In genomic region chr8:13601166-13601565, GRCm38 (mm10) we compare ENCODE assay signal across 13 mouse cellular contexts. TPM values are rescaled to one million over a fixed set of nuclear protein-coding genes. Genes with fewer than 3 reads are reported as not detected.
DNase-seq lines count a peak whose midpoint lies in the region; ATAC-seq and TF ChIP-seq lines count a peak whose summit lies in the region.
"Had no signal": no experiment of that assay in that cellular context is flagged by ENCODE, and none has a peak within 500 bp of the region (broad histone marks: within the 10 kb centered on the region; RNA-seq: fewer than 3 reads in every experiment).

No protein-coding gene starts in this region.

- peak overlapping the region; percentile 51 for H3K27ac ChIP-seq in CH12.LX (ENCODE audit: insufficient read depth, low read depth)
- peak overlapping the region; percentile 0 for H3K27ac ChIP-seq in lung, embryonic 16.5 days (ENCODE audit: low read length)
- no peak overlapping the region for H3K27ac ChIP-seq in embryonic facial prominence, embryonic 10.5 days (replicated peaks)
- H3K27ac ChIP-seq: neural tube, embryonic 12.5 days; stomach, embryonic 15.5 days had no signal

- TF ChIP-seq RAD21 in CH12.LX (IDR thresholded peaks at IDR 0.05; ENCODE audit: low read depth, low read length) = no peak

- ATAC-seq in lung, embryonic 16.5 days (ENCODE audit: low read depth) = no peak

- DNase-seq in A20 (ENCODE audit: low read depth, low spot score) = peak; percentile 77
- peak; percentile 70 for DNase-seq in CH12.LX (ENCODE audit: extremely low read depth)
- peak; percentile 49 to 62 for DNase-seq in spleen, adult 18-20 months
- no peak for DNase-seq in Muller cell, postnatal 12 days (ENCODE audit: inconsistent ontology term)
- DNase-seq in gastrocnemius, postnatal 25 days = no peak
- DNase-seq in embryonic facial prominence, embryonic 10.5 days (ENCODE audit: low spot score) = no peak
- DNase-seq: cerebellum, adult 9-10 months; heart, postnatal 14 days; kidney, postnatal 4 days had no signal

- 49% methylated on average over 11 of the region's 11 CpGs for WGBS in lung, embryonic 16.5 days
- 87% methylated on average over 11 of the region's 11 CpGs for WGBS in embryonic facial prominence, embryonic 10.5 days

- H3K4me3 ChIP-seq in CH12.LX (replicated peaks in 1 of 3; ENCODE audit: low read depth in 2 of 3, low read length in 2 of 3, poor library complexity in 1 of 3) = peak overlapping the region in 2 of 3 experiments; percentile 39 to 40
- H3K4me3 ChIP-seq in lung, embryonic 16.5 days (ENCODE audit: low read length) = no peak overlapping the region
- H3K4me3 ChIP-seq in embryonic facial prominence, embryonic 10.5 days = no peak overlapping the region
- H3K4me3 ChIP-seq: neural tube, embryonic 12.5 days; stomach, embryonic 15.5 days had no signal

- H3K4me2 ChIP-seq in CH12.LX (ENCODE audit: insufficient read depth, low read depth, poor library complexity, severe bottlenecking) = peak overlapping the region; percentile 86
- peak overlapping the region; percentile 12; the same call in 1 of the 2 replicates for H3K4me2 ChIP-seq in lung, embryonic 16.5 days (ENCODE audit: low read depth, low read length)
- H3K4me2 ChIP-seq: neural tube, embryonic 12.5 days; stomach, embryonic 15.5 days had no signal

- H3K4me1 ChIP-seq in CH12.LX (ENCODE audit: control insufficient read depth in 1 of 2, insufficient read depth in 2 of 2) = peaks cover 16 to 49% of the 10 kb centered on the region in 2 experiments
- H3K4me1 ChIP-seq in lung, embryonic 16.5 days (replicated peaks; ENCODE audit: control insufficient read depth, insufficient read depth, low read length) = peaks cover 7% of the 10 kb centered on the region; the same call in 1 of the 2 replicates
- peaks cover 4% of the 10 kb centered on the region; the same call in 1 of the 2 replicates for H3K4me1 ChIP-seq in embryonic facial prominence, embryonic 10.5 days
- H3K4me1 ChIP-seq: neural tube, embryonic 12.5 days; stomach, embryonic 15.5 days had no signal

- H3K9me3 ChIP-seq in CH12.LX (replicated peaks; ENCODE audit: low read length) = peaks cover 3% of the 10 kb centered on the region
- H3K9me3 ChIP-seq in lung, embryonic 16.5 days (ENCODE audit: control insufficient read depth, low read length) = no peaks in the 10 kb centered on the region
- 0 out of 2 replicates have a peak, but pooled peaks cover 5% of the 10 kb centered on the region for H3K9me3 ChIP-seq in embryonic facial prominence, embryonic 10.5 days
- H3K9me3 ChIP-seq: neural tube, embryonic 12.5 days; stomach, embryonic 15.5 days had no signal

- TF ChIP-seq CTCF in CH12.LX (conservative IDR thresholded peaks at IDR 0.05 in 1 of 2, IDR thresholded peaks at IDR 0.05 in 1 of 2; ENCODE audit: low read depth in 2 of 2, low read length in 2 of 2) = no peak

- H3K36me3 ChIP-seq in CH12.LX (replicated peaks in 1 of 2; ENCODE audit: control insufficient read depth in 1 of 2, insufficient read depth in 1 of 2, low read length in 1 of 2) = peaks cover 21 to 54% of the 10 kb centered on the region in 2 experiments
- peaks cover 19% of the 10 kb centered on the region for H3K36me3 ChIP-seq in lung, embryonic 16.5 days (ENCODE audit: control insufficient read depth, insufficient read depth, low read length)
- peaks cover 47% of the 10 kb centered on the region for H3K36me3 ChIP-seq in embryonic facial prominence, embryonic 10.5 days (replicated peaks)

- dilution Hi-C loops in CH12.LX (cut with MboI; ENCODE audit: extremely low pct_ligation_motif_present, extremely low pct_unique_long_range_greater_than_20kb, low sequenced_read_pairs) = no loop called here

- in situ Hi-C loops in CH12.LX (cut with MboI; ENCODE audit: low pct_ligation_motif_present, low pct_unique_long_range_greater_than_20kb, low sequenced_read_pairs) = no loop called here

- H3K27me3 ChIP-seq in CH12.LX (replicated peaks) = no peaks in the 10 kb centered on the region
- no peaks in the 10 kb centered on the region for H3K27me3 ChIP-seq in lung, embryonic 16.5 days (ENCODE audit: control insufficient read depth, insufficient read depth, low read depth, low read length)
- H3K27me3 ChIP-seq in embryonic facial prominence, embryonic 10.5 days (replicated peaks; ENCODE audit: low read depth, poor library complexity, severe bottlenecking) = no peaks in the 10 kb centered on the region
- H3K27me3 ChIP-seq: neural tube, embryonic 12.5 days; stomach, embryonic 15.5 days had no signal

- 0 out of 2 replicates have a peak, but pooled peaks have one; percentile 29 for TF ChIP-seq POLR2A in CH12.LX (IDR thresholded peaks at IDR 0.05; ENCODE audit: low read depth, low read length)

- H3K9ac ChIP-seq in CH12.LX (ENCODE audit: insufficient read depth, low read depth) = peak overlapping the region; percentile 40; the same call in 1 of the 2 replicates
- H3K9ac ChIP-seq in lung, embryonic 16.5 days (ENCODE audit: low read length) = no peak overlapping the region
- H3K9ac ChIP-seq: neural tube, embryonic 12.5 days; stomach, embryonic 15.5 days had no signal

- TF ChIP-seq EP300 in CH12.LX (IDR thresholded peaks at IDR 0.05; ENCODE audit: low read length) = peak; percentile 72

- H3K79me2 ChIP-seq in CH12.LX (replicated peaks; ENCODE audit: control insufficient read depth, extremely low read depth, insufficient read depth, poor library complexity, severe bottlenecking) = no peaks in the 10 kb centered on the region

TF ChIP-seq in CH12.LX, 34 proteins besides CTCF, POLR2A, EP300 and RAD21:
- TF ChIP-seq NELFE (IDR thresholded peaks at IDR 0.05; ENCODE audit: low read depth, low read length) (no peak), ZNF384 (IDR thresholded peaks at IDR 0.05; ENCODE audit: low read depth, low read length) (no peak), POLR2AphosphoS2 (IDR thresholded peaks at IDR 0.05; ENCODE audit: low read depth, low read length) (no peak), TBP (conservative IDR thresholded peaks at IDR 0.05; ENCODE audit: low read depth, low read length) (0 out of 2 replicates have a peak, but pooled peaks have one; percentile 18), ELF1 (IDR thresholded peaks at IDR 0.05; ENCODE audit: low read depth, low read length) (peak; percentile 64), SMC3 (IDR thresholded peaks at IDR 0.05; ENCODE audit: low read depth, low read length) (no peak), GABPA (IDR thresholded peaks at IDR 0.05; ENCODE audit: insufficient replicate concordance, low read depth, low read length) (no peak), SIN3A (IDR thresholded peaks at IDR 0.05; ENCODE audit: low read length) (peak; percentile 46; the same call in 1 of the 2 replicates), TCF12 (IDR thresholded peaks at IDR 0.05; ENCODE audit: low read depth, low read length) (no peak), MAZ (IDR thresholded peaks at IDR 0.05; ENCODE audit: low read depth, low read length) (0 out of 2 replicates have a peak, but pooled peaks have one; percentile 7), ETS1 (conservative IDR thresholded peaks at IDR 0.05; ENCODE audit: low read depth, low read length) (0 out of 2 replicates have a peak, but pooled peaks have one; percentile 40), NRF1 (IDR thresholded peaks at IDR 0.05; ENCODE audit: low read depth, low read length) (no peak), BHLHE40 (IDR thresholded peaks at IDR 0.05; ENCODE audit: low read depth, low read length) (0 out of 2 replicates have a peak, but pooled peaks have one; percentile 37), MEF2A (IDR thresholded peaks at IDR 0.05; ENCODE audit: borderline replicate concordance, low read depth, low read length) (peak; percentile 41; the same call in 1 of the 2 replicates), CHD2 (IDR thresholded peaks at IDR 0.05; ENCODE audit: low read length) (0 out of 2 replicates have a peak, but pooled peaks have one; percentile 12), ZMIZ1 (IDR thresholded peaks at IDR 0.05; ENCODE audit: low read depth, low read length) (no peak; the same call in 1 of the 2 replicates), HCFC1 (IDR thresholded peaks at IDR 0.05; ENCODE audit: low read depth, low read length) (no peak), MXI1 (IDR thresholded peaks at IDR 0.05; ENCODE audit: low read depth, low read length) (0 out of 2 replicates have a peak, but pooled peaks have one; percentile 43), USF1 (IDR thresholded peaks at IDR 0.05; ENCODE audit: low read depth, low read length) (no peak), CHD1 (IDR thresholded peaks at IDR 0.05; ENCODE audit: low read depth, low read length) (no peak), IRF4 (IDR thresholded peaks at IDR 0.05; ENCODE audit: low read depth, low read length) (peak; percentile 76), MYC (IDR thresholded peaks at IDR 0.05; ENCODE audit: low read depth, low read length) (no peak), MAFK (IDR thresholded peaks at IDR 0.05; ENCODE audit: insufficient replicate concordance, low read length) (no peak; the same call in 1 of the 2 replicates)

RNA-seq across cellular contexts. Expression of gene 1700029H14Rik, which starts 38.9 kb away (rescaled TPM):
- total RNA-seq in CH12.LX (2012; rRNA removed) = not detected in 2 replicates
- total RNA-seq in CH12.LX (2014; rRNA removed) = not detected in 2 replicates
- polyA plus RNA-seq in CH12.LX (2012; ENCODE audit: insufficient read length, low read depth) = not detected in 2 replicates
- polyA plus RNA-seq in lung, embryonic 16.5 days (2015; fragmentation: Nextera tagmentation; extraction: Ambion mirVana) = not detected in 2 replicates
- not detected for total RNA-seq in gastrocnemius, postnatal 25 days (2021)
- polyA plus RNA-seq in embryonic facial prominence, embryonic 10.5 days (2016; fragmentation: Nextera tagmentation; extraction: Ambion mirVana) = not detected in 2 replicates
- total RNA-seq: heart, postnatal 14 days; liver, adult 2 months had no signal
- polyA plus RNA-seq: liver, adult 2 months; neural tube, embryonic 12.5 days; stomach, embryonic 15.5 days had no signal

Comparison
In these comparisons a context has a peak if more than half of its experiments do, and no peak if none do; other contexts are left out.
1. DNase-seq: peak in A20 (single experiment), CH12.LX (single experiment) and spleen, adult 18-20 months (2 of 2); none in Muller cell, postnatal 12 days (single experiment), gastrocnemius, postnatal 25 days (single experiment) and embryonic facial prominence, embryonic 10.5 days (single experiment).
2. H3K4me3 ChIP-seq: peak in CH12.LX (2 of 3); none in lung, embryonic 16.5 days (single experiment) and embryonic facial prominence, embryonic 10.5 days (single experiment).